Mouse (Mus musculus) retina, postnatal 7 days (tissue): Measurements from ENCODE around the gene Gm20869.
"Not testable (repeated sequence)": the region's sequence is repeated elsewhere in the genome, so short reads cannot be mapped to it uniquely, and the experiment has no call there.

Experiments
- DNase-seq: peaks from one replicate; pipeline ENCODE4 v3.0.0-alpha.2; 2012; ENCODE audit warnings: low read depth, low spot score

Gm20869 gene

GRCm38 (mm10) chrY:71469149-71469548 is at the start of gene Gm20869:
Gm20869 (plus strand) TSS chrY:71469449.
- DNase-seq, result not testable (repeated sequence)
